Mouse (Mus musculus) thymus, adult 2 months (tissue): ENCODE measurements around the gene Vwc2l. TPM values are rescaled to one million over a fixed set of nuclear protein-coding genes. Genes with fewer than 3 reads are reported as not detected.

ENCODE experiments used
- DNase-seq: peaks from one replicate; pipeline ENCODE4 v3.0.0; 2021
- H3K27ac ChIP-seq: fragments of 200-500 bp; 2 replicates; pipeline ENCODE4 v1.5.1; 2012; ENCODE audit warnings: low read length, control low read depth; ENCODE audit not compliant: control insufficient read depth, insufficient read depth
- H3K27me3 ChIP-seq: fragments of 200-500 bp; 2 replicates; pipeline ENCODE4 v1.6.1; 2012; ENCODE audit warnings: mild to moderate bottlenecking, low read length, moderate library complexity, mixed read lengths; ENCODE audit not compliant: control insufficient read depth, insufficient read depth
- H3K36me3 ChIP-seq: fragments of 200-500 bp; 2 replicates; pipeline ENCODE4 v1.6.1; 2012; ENCODE audit warnings: mild to moderate bottlenecking, low read length, moderate library complexity; ENCODE audit not compliant: control insufficient read depth, insufficient read depth
- H3K4me1 ChIP-seq: fragments of 200-500 bp; replicated peaks from 2 replicates; pipeline ENCODE4 v1.6.1; 2012; ENCODE audit warnings: low read length; ENCODE audit not compliant: control insufficient read depth, insufficient read depth
- H3K4me3 ChIP-seq: fragments of 200-500 bp; 2 replicates; pipeline ENCODE4 v1.5.1; 2012; ENCODE audit warnings: mild to moderate bottlenecking, low read length, control low read depth, moderate library complexity; ENCODE audit not compliant: control insufficient read depth, insufficient read depth
- CTCF ChIP-seq: fragments of 200-500 bp; IDR thresholded peaks from 2 replicates; pipeline ENCODE4 v1.5.1; 2012; ENCODE audit warnings: mild to moderate bottlenecking, control low read depth, low read length, moderate library complexity, borderline replicate concordance; ENCODE audit not compliant: control insufficient read depth, poor library complexity, insufficient read depth; ENCODE audit errors: extremely low read depth
- POLR2A ChIP-seq: fragments of 200-500 bp; IDR thresholded peaks from 2 replicates; pipeline ENCODE4 v1.6.1; 2012; ENCODE audit warnings: mild to moderate bottlenecking, low read length, control low read depth, moderate library complexity; ENCODE audit not compliant: control insufficient read depth, poor library complexity, insufficient read depth; ENCODE audit errors: extremely low read depth
- WGBS: fragments of 180-500 bp; shearing (Covaris S2); methylation state at CpG from one replicate; pipeline ENCODE4 v1.1.7; 2018; 5-methylcytosine and 5-hydroxymethylcytosine counted together
- polyA plus RNA-seq: library from polyadenylated mRNA; depleted of rRNA; stranded (reverse); fragments of >200 nt; gene quantifications from 2 replicates; pipeline ENCODE4 v1.2.3, GENCODE M21; 2012

Vwc2l gene
- polyA plus RNA-seq, 1 experiment = not detected

DNA sequence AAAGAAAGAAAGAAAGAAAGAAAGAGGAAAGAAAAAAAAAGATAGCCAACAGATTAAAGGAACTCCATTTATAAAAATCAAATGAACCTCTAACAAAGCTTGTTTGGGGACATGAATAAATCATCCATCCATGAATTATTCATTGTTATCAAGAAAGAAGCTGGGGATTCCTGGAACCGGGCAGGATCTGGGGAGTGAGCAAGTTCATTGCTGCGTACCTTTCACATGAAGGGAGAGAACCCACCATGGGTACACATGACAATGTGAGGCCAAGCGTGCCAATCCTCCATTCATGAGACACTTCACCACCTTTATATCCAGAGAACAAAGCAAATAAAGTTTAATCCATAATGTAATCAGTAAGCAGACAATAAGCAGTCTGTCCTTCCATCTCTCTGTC is 155.8 kb downstream of the Vwc2l start:
- Histone ChIP-seq H3K36me3 (no peaks in the 10 kb centered on the region), H3K4me3 (no peak overlapping the region), H3K27ac (no peak overlapping the region), H3K4me1 (no peaks in the 10 kb centered on the region), H3K27me3 (no peaks in the 10 kb centered on the region)
- 95% methylated on average over 3 of the region's 3 CpGs for WGBS
- DNase-seq = no peak
- TF ChIP-seq CTCF = no peak
- no peak for TF ChIP-seq POLR2A

DNA sequence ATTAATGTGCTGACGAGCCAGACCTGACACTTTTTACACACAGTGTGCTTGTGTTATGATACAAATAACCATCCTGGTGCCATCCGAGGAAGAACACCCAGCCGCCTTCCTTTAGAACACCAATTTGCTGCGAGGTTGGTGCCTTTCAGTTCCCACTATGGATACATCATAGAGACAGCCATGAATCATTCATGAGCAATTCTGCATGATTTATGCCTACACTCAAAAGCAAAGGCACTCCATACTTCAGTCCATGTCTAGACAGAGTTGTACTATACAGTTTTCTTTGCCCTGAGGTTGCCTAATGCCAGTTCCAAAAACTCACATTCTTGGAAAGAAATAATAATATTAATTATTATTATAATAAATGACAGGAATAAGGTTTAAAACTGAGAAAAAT is 158.6 kb downstream of the Vwc2l start:
- H3K27ac ChIP-seq = no peak overlapping the region
- no peak overlapping the region for H3K4me3 ChIP-seq
- DNase-seq = no peak
- H3K27me3 ChIP-seq = no peaks in the 10 kb centered on the region
- H3K36me3 ChIP-seq = no peaks in the 10 kb centered on the region
- no peaks in the 10 kb centered on the region for H3K4me1 ChIP-seq
- 89% methylated on average over 4 of the region's 4 CpGs for WGBS
- TF ChIP-seq CTCF (no peak), POLR2A (no peak)

DNA sequence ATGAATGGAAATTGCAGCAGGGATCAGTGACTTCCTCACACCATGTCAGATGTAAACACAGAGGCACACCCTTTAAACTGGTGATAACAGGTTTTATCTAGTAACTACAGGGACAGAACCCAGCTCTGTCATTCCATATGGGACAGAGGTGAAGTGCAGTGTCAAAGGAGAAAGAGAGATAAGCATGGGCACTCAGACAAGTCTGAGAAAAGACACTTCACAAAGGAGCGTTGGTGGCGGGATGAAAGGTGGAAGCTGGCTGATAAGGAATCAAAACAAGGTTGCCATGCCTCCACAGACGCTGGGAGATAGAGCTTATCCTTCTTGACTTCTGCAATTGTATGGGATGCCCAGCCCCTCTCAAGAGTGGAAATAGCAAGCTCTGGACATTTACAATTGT is 176.8 kb downstream of the Vwc2l start:
- no peak for DNase-seq
- no peak overlapping the region for H3K4me3 ChIP-seq
- H3K4me1 ChIP-seq = no peaks in the 10 kb centered on the region
- no peaks in the 10 kb centered on the region for H3K36me3 ChIP-seq
- 44% methylated on average over 3 of the region's 3 CpGs for WGBS
- no peak overlapping the region for H3K27ac ChIP-seq
- TF ChIP-seq CTCF (no peak), POLR2A (no peak)
- no peaks in the 10 kb centered on the region for H3K27me3 ChIP-seq

DNA sequence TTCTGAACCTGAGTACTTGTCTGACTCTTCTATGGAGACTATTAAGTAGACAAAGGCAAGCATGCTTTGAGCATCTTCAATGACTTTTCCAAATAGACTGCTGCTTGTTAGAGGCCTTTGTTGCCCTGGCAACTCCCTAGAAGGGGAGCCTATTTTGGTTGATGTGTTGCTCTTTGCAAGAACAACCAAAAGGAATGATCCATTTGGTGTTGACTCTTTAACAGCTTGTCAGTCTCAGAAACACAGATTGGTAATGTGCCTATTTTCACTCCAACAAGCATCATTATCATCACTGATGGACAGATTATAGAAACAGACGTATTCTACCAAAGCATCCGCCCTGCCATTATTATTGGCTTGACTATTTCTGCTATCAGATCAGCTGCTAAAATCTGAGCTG is 181.9 kb downstream of the Vwc2l start:
- TF ChIP-seq CTCF (no peak), POLR2A (no peak)
- WGBS = 96% methylated on average over 2 of the region's 2 CpGs
- H3K27ac ChIP-seq = no peak overlapping the region

DNA sequence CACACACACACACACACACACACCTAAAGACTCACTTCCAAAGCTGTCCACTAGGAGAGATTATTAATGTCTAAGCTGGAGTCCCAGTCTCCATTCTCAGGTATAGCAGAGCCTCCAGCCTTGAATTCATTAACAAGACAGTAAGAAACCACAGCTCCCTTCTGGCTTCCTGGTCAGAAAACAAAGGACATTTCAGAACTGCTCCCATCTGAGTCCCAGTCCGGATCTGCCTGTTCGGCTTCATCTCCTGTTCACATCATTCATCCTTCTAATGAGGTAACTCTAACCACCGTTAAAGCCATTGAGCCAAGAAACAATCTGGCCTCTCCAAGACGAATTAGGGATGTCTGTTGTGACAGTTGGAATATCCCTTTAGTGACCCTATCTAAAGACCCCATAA is 185.7 kb downstream of the Vwc2l start:
- WGBS = 86% methylated on average over 4 of the region's 4 CpGs
- DNase-seq = no peak
- TF ChIP-seq CTCF = no peak
- no peak for TF ChIP-seq POLR2A

More for the DNA sequence above, 181.9 kb downstream of the Vwc2l start:
- no peaks in the 10 kb centered on the region for H3K4me1 ChIP-seq
- H3K4me3 ChIP-seq = no peak overlapping the region
- no peaks in the 10 kb centered on the region for H3K36me3 ChIP-seq
- no peak for DNase-seq
- no peaks in the 10 kb centered on the region for H3K27me3 ChIP-seq

DNA sequence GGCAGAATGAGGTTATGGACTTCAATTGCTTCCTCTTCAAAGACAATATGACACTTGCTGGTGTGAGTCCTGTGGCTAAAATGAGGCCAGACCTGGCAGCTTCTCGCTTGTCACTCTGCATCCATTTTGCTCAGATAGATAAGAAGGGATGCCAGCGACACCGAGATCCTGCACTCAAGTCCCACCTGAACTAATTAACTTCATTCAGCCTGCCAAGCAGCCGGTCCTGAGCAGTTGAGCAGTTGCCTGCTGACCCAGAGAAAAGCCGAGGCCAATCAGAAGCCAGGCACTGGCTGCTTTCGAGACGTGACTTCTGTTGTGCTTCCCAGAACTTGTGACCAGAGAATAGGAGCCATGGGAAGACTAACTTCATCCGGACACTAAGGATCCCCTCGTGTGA is 187.6 kb downstream of the Vwc2l start:
- no peak for DNase-seq
- Histone ChIP-seq H3K27me3 (no peaks in the 10 kb centered on the region), H3K27ac (no peak overlapping the region), H3K4me1 (no peaks in the 10 kb centered on the region), H3K4me3 (no peak overlapping the region), H3K36me3 (no peaks in the 10 kb centered on the region)
- TF ChIP-seq POLR2A (no peak), CTCF (no peak)
- 81% methylated on average over 9 of the region's 9 CpGs for WGBS

More for the DNA sequence above, 185.7 kb downstream of the Vwc2l start:
- no peaks in the 10 kb centered on the region for H3K4me1 ChIP-seq
- H3K27ac ChIP-seq = no peak overlapping the region
- H3K36me3 ChIP-seq = no peaks in the 10 kb centered on the region
- H3K4me3 ChIP-seq = no peak overlapping the region
- no peaks in the 10 kb centered on the region for H3K27me3 ChIP-seq
